Mouse (Mus musculus): ENCODE results near the gene Gm8159.

Gm8159 gene

GRCm38 (mm10) chr14:4632052-4632451 is at the start of gene Gm8159:
Gm8159 (plus strand) TSS chr14:4632352.
- in situ Hi-C loops (cut with MboI, MseI): loop anchor here (10.0 kb wide), 2 partner anchors 353 to 1673 kb away; partner anchors contain the start of genes Gm21103 and Gm8297

- in situ Hi-C loops (cut with MboI, MseI): loop anchor here (10.0 kb wide), 1 partner anchor 705 kb away; no protein-coding TSS in a partner anchor
Measured at GRCm38 (mm10) chr14:4649309-4649708, 17.2 kb downstream of the Gm8159 start.

GRCm38 (mm10) chr14:4650324-4650723 is 18.2 kb downstream of the Gm8159 start:
- in situ Hi-C loops (cut with MboI, MseI): loop anchor here (25.0 kb wide), 1 partner anchor 1212 kb away; no protein-coding TSS in a partner anchor

- in situ Hi-C loops (cut with MboI, MseI): loop anchor here (25.0 kb wide), 1 partner anchor 1198 kb away; no protein-coding TSS in a partner anchor
Measured at GRCm38 (mm10) chr14:4663892-4664291, 31.7 kb downstream of the Gm8159 start, which contains the start of gene Gm3239. Gm3239 (plus strand) TSS chr14:4664192.

Data from T-helper 1 cell (primary cell).